Mouse (Mus musculus) MEL (cell line): ENCODE results near the gene Evpl. TPM values are rescaled to one million over a fixed set of nuclear protein-coding genes. Genes with fewer than 3 reads are reported as not detected.

Experiments used
- DNase-seq: peaks from one replicate; pipeline ENCODE4 v3.0.0; 2011; ENCODE audit warnings: low read depth, low spot score
- H3K27ac ChIP-seq: 2 replicates; pipeline ENCODE4 v1.5.1; 2012; ENCODE audit warnings: low read depth, mild to moderate bottlenecking, control low read depth, low read length, moderate library complexity; ENCODE audit not compliant: control insufficient read depth
- H3K27me3 ChIP-seq, 2 experiments: fragments of 150-350 bp in 1 of 2; sonication (generic) in 1 of 2; 2 replicates each; pipeline ENCODE4 v1.6.1; 2012; ENCODE audit warnings: low read length in 2 of 2, mild to moderate bottlenecking in 2 of 2, improper control_type of control experiment in 1 of 2, moderate library complexity in 1 of 2; ENCODE audit not compliant: insufficient read depth in 2 of 2, control insufficient read depth in 1 of 2
- H3K36me3 ChIP-seq, 2 experiments: 2 replicates each; pipeline ENCODE4 v1.6.1; 2012 to 2014; ENCODE audit warnings: low read length in 2 of 2, improper control_type of control experiment in 1 of 2, inconsistent platforms in 1 of 2, mild to moderate bottlenecking in 1 of 2; ENCODE audit not compliant: insufficient read depth in 2 of 2, control insufficient read depth in 1 of 2
- H3K4me1 ChIP-seq, 2 experiments: fragments of 150-350 bp in 1 of 2; sonication (generic) in 1 of 2; 2 replicates each; pipeline ENCODE4 v1.6.1; 2012; ENCODE audit warnings: low read length in 2 of 2, improper control_type of control experiment in 1 of 2, mild to moderate bottlenecking in 1 of 2; ENCODE audit not compliant: insufficient read depth in 2 of 2, control insufficient read depth in 1 of 2
- H3K4me3 ChIP-seq, 2 experiments: fragments of 150-350 bp in 1 of 2; sonication (generic) in 1 of 2; 2 replicates each; pipeline ENCODE4 v1.5.1; 2012; ENCODE audit warnings: low read depth in 2 of 2, low read length in 2 of 2, mild to moderate bottlenecking in 2 of 2, moderate library complexity in 2 of 2, control low read depth in 1 of 2, improper control_type of control experiment in 1 of 2; ENCODE audit not compliant: control insufficient read depth in 1 of 2, insufficient read depth in 1 of 2
- H3K79me2 ChIP-seq: 2 replicates; pipeline ENCODE4 v1.6.1; 2012; ENCODE audit warnings: mild to moderate bottlenecking, low read length, moderate library complexity; ENCODE audit not compliant: control insufficient read depth, poor library complexity, insufficient read depth
- H3K9ac ChIP-seq: 2 replicates; pipeline ENCODE4 v1.6.1; 2012; ENCODE audit warnings: low read depth, mild to moderate bottlenecking, control low read depth, low read length, moderate library complexity; ENCODE audit not compliant: control insufficient read depth, poor library complexity, severe bottlenecking
- H3K9me3 ChIP-seq: fragments of 150-350 bp; sonication (generic); replicated peaks from 2 replicates; pipeline ENCODE4 v1.6.1; 2012; ENCODE audit warnings: mild to moderate bottlenecking, low read length, improper control_type of control experiment, moderate library complexity; ENCODE audit not compliant: insufficient read depth
- CHD1 ChIP-seq: IDR thresholded peaks from 2 replicates; pipeline ENCODE4 v1.6.1; 2012; ENCODE audit warnings: low read depth, mild to moderate bottlenecking, inconsistent platforms, low read length, improper control_type of control experiment
- CTCF ChIP-seq, 3 experiments: IDR thresholded peaks in 2 of 3; conservative IDR thresholded peaks in 1 of 3; 2 replicates each; pipeline ENCODE4 v1.5.1; 2011 to 2012; ENCODE audit warnings: low read length in 3 of 3, low read depth in 2 of 3, mild to moderate bottlenecking in 2 of 3, improper control_type of control experiment in 1 of 3, inconsistent platforms in 1 of 3, mixed read lengths in 1 of 3, moderate library complexity in 1 of 3; ENCODE audit not compliant: control insufficient read depth in 1 of 3, insufficient read depth in 1 of 3, poor library complexity in 1 of 3, severe bottlenecking in 1 of 3
- E2F4 ChIP-seq: IDR thresholded peaks from 2 replicates; pipeline ENCODE4 v1.6.1; 2011; ENCODE audit warnings: low read depth, low read length, improper control_type of control experiment, borderline replicate concordance
- ETS1 ChIP-seq: IDR thresholded peaks from 2 replicates; pipeline ENCODE4 v1.6.1; 2012; ENCODE audit warnings: low read depth, mild to moderate bottlenecking, inconsistent platforms, low read length, improper control_type of control experiment, moderate library complexity
- GABPA ChIP-seq: IDR thresholded peaks from 2 replicates; pipeline ENCODE4 v1.6.1; 2012; ENCODE audit warnings: low read depth, mild to moderate bottlenecking, inconsistent platforms, low read length, improper control_type of control experiment, moderate library complexity
- HCFC1 ChIP-seq: IDR thresholded peaks from 2 replicates; pipeline ENCODE4 v1.6.1; 2012; ENCODE audit warnings: low read depth, mild to moderate bottlenecking, inconsistent platforms, low read length, improper control_type of control experiment, moderate library complexity
- JUND ChIP-seq: IDR thresholded peaks from 2 replicates; pipeline ENCODE4 v1.6.1; 2011; ENCODE audit warnings: low read depth, mild to moderate bottlenecking, improper control_type of control experiment, low read length
- MEF2A ChIP-seq: IDR thresholded peaks from 2 replicates; pipeline ENCODE4 v1.6.1; 2014; ENCODE audit warnings: low read depth, mild to moderate bottlenecking, inconsistent platforms, low read length, improper control_type of control experiment; ENCODE audit not compliant: poor library complexity, insufficient replicate concordance, severe bottlenecking; ENCODE audit errors: extremely low read depth
- MXI1 ChIP-seq: IDR thresholded peaks from 2 replicates; pipeline ENCODE4 v1.6.1; 2011; ENCODE audit warnings: mild to moderate bottlenecking, low read depth, low read length, improper control_type of control experiment
- MYB ChIP-seq: IDR thresholded peaks from 2 replicates; pipeline ENCODE4 v1.6.1; 2011; ENCODE audit warnings: mild to moderate bottlenecking, low read depth, low read length, improper control_type of control experiment
- MYC ChIP-seq: IDR thresholded peaks from 2 replicates; pipeline ENCODE4 v1.6.1; 2011; ENCODE audit warnings: low read depth, mild to moderate bottlenecking, low read length, improper control_type of control experiment, moderate library complexity
- NELFE ChIP-seq: IDR thresholded peaks from 2 replicates; pipeline ENCODE4 v1.6.1; 2011; ENCODE audit warnings: low read depth, low read length, improper control_type of control experiment
- POLR2A ChIP-seq, 2 experiments: IDR thresholded peaks; 2 replicates each; pipeline ENCODE4 v1.6.1; 2011 to 2012; ENCODE audit warnings: low read length in 2 of 2, mild to moderate bottlenecking in 2 of 2, control low read depth in 1 of 2, improper control_type of control experiment in 1 of 2, low read depth in 1 of 2, moderate library complexity in 1 of 2; ENCODE audit not compliant: control insufficient read depth in 1 of 2, insufficient read depth in 1 of 2, poor library complexity in 1 of 2
- POLR2AphosphoS2 ChIP-seq: IDR thresholded peaks from 2 replicates; pipeline ENCODE4 v1.6.1; 2011; ENCODE audit warnings: low read length, improper control_type of control experiment
- POLR2AphosphoS5 ChIP-seq: IDR thresholded peaks from 2 replicates; pipeline ENCODE4 v1.6.1; 2012; ENCODE audit warnings: low read depth, borderline replicate concordance, mild to moderate bottlenecking, inconsistent platforms, low read length, moderate library complexity, mixed read lengths
- RAD21 ChIP-seq: IDR thresholded peaks from 2 replicates; pipeline ENCODE4 v1.6.1; 2011; ENCODE audit warnings: mild to moderate bottlenecking, low read depth, low read length, improper control_type of control experiment
- UBTF ChIP-seq: IDR thresholded peaks from 2 replicates; pipeline ENCODE4 v1.6.1; 2012; ENCODE audit warnings: low read depth, mild to moderate bottlenecking, inconsistent platforms, low read length, improper control_type of control experiment, moderate library complexity, borderline replicate concordance; ENCODE audit not compliant: insufficient read depth
- ZKSCAN1 ChIP-seq: IDR thresholded peaks from 2 replicates; pipeline ENCODE4 v1.6.1; 2012; ENCODE audit warnings: low read depth, mild to moderate bottlenecking, inconsistent platforms, low read length, improper control_type of control experiment, moderate library complexity
- ZNF384 ChIP-seq: IDR thresholded peaks from 2 replicates; pipeline ENCODE4 v1.6.1; 2012; ENCODE audit warnings: low read depth, mild to moderate bottlenecking, inconsistent platforms, low read length, improper control_type of control experiment
- polyA plus RNA-seq, 2 experiments: library from polyadenylated mRNA; stranded (reverse) in 1 of 2; unstranded in 1 of 2; fragments of >175 nt in 1 of 2; fragments of >200 nt in 1 of 2; gene quantifications; 2 replicates each; pipeline versions ENCODE4 v1.2.1 to v1.2.4; 2012; ENCODE audit warnings: low replicate concordance in 2 of 2, low read depth in 1 of 2; ENCODE audit not compliant: insufficient read length in 2 of 2, insufficient read depth in 1 of 2, missing spikeins in 1 of 2
- total RNA-seq: library from RNA; depleted of rRNA; stranded (reverse); fragments of 300-350 nt; gene quantifications from 2 replicates; pipeline ENCODE4 v1.2.3, GENCODE M21; 2012

Gene Evpl
- total and polyA plus RNA-seq, 3 experiments = 0.39 to 0.78 TPM; not detected in 1

DNA sequence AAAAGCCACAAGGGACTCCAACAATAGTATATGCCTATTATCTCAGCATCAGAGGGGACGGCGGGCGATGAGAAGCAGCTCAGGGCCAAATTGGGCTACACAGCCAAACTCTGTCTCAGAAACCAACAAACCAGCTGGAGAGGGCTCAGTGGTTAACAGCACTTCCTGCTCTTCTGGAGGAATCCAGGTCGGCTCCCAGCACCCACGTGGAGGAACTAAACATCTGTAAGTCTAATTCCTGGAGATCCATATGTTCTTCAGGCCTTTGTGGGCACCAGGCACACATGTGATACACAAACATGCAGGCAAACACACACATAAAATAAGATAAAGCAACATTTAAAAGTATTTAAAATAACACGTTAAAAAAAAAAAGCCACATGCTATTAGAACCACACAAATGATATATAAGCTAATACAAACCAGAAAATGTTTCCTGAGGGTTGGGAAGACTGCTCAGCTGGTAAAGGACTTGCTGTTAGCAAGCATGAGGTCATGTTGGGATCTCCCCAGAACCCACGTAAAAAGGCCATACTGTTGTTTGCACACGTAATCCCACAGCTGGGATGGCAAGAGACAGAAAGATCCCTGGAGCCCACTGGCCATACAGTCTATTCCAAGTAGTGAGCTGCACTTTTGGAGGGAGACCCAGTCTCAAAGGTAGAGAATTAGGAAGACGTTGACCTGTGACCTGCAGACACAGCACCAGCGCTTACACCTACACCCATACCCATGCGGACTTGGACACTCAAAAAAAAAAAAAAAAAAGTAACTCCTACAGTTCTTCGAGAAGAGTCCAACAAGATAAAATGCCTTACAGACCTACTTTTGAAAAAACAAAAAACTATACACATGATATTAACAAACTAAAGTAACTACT lies 35.0 kb upstream of the Evpl start (continued):
- no peak for TF ChIP-seq HCFC1

DNA sequence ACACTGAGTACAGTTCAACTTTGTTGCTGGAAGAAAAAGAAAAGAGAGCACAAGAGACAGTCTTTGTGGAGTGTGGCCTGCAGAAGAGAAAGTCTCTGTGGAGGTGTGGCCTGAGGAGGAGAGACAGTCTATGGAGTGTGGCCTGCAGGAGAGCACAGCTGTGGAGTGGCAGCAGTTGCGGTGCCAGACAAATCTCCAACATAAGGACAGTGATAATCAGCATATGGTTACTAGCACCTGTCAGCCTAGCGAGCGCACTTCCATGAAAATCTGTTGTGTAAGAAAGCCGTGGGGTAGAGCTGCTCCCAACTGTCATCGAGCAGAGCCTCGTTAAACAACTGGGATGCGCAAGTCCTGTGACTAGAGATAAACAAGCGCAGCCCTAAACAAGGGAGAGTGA lies 31.7 kb upstream of the Evpl start:
- TF ChIP-seq CHD1 (no peak), ETS1 (no peak), MYB (no peak), MYC (no peak), MXI1 (no peak), E2F4 (no peak), JUND (no peak), RAD21 (no peak), UBTF (no peak), POLR2AphosphoS5 (no peak), ZKSCAN1 (no peak), CTCF (IDR thresholded peaks at IDR 0.05 in 2 of 3, conservative IDR thresholded peaks at IDR 0.05 in 1 of 3; ENCODE audit: control insufficient read depth in 1 of 3, insufficient read depth in 1 of 3, low read depth in 2 of 3, low read length in 3 of 3, poor library complexity in 1 of 3, severe bottlenecking in 1 of 3) (no peak), MEF2A (no peak), NELFE (no peak), POLR2AphosphoS2 (no peak)
- no peaks in the 10 kb centered on the region for H3K27me3 ChIP-seq
- H3K27ac ChIP-seq = no peak overlapping the region
- H3K4me1 ChIP-seq = peaks cover 0 to 15% of the 10 kb centered on the region in 2 experiments; a peak in 2 of 4 replicates
- H3K79me2 ChIP-seq = peaks cover 50% of the 10 kb centered on the region
- H3K4me3 ChIP-seq = no peak overlapping the region
- no peak for DNase-seq
- H3K36me3 ChIP-seq = peaks cover 22 to 30% of the 10 kb centered on the region in 2 experiments
- no peak overlapping the region for H3K9ac ChIP-seq
- H3K9me3 ChIP-seq = no peaks in the 10 kb centered on the region

DNA sequence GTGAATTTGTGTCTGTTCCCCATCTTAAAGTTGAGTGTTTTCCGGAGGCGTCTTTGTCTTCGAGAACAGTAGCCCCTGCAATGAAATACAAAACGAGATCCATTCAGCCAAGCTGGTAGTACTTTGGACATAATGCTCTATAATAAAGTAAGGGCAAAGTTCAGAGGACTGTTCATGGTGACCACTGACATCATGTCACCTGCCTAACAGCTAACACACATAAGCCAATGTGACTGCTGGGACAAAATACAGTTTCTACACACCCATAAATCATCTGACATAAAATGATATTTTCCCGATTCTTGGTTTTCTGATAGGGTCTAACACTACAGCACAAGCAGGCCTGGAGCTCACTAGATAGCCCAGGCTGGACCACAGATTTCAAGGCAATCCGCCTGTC lies 30.4 kb upstream of the Evpl start:
- Histone ChIP-seq H3K4me1 (peaks cover 0 to 15% of the 10 kb centered on the region in 2 experiments; a peak in 2 of 4 replicates), H3K79me2 (peaks cover 38% of the 10 kb centered on the region), H3K4me3 (no peak overlapping the region), H3K9me3 (no peaks in the 10 kb centered on the region), H3K27ac (no peak overlapping the region), H3K9ac (no peak overlapping the region), H3K27me3 (no peaks in the 10 kb centered on the region), H3K36me3 (peaks cover 22 to 40% of the 10 kb centered on the region in 2 experiments)
- TF ChIP-seq POLR2A (IDR thresholded peaks at IDR 0.05; ENCODE audit: control insufficient read depth in 1 of 2, insufficient read depth in 1 of 2, low read depth in 1 of 2, low read length in 2 of 2, poor library complexity in 1 of 2) (no peak), GABPA (no peak), E2F4 (no peak), ZNF384 (no peak)
- DNase-seq = no peak
